Mouse (Mus musculus) brain, embryonic 18.5 days (tissue): ENCODE measurements around the gene Phlpp1.

Source experiments
- DNase-seq: peaks from one replicate; pipeline ENCODE4 v3.0.0-alpha.2; 2012; ENCODE audit warnings: low read depth, low spot score

Gene Phlpp1

GRCm38 (mm10) chr1:106194263-106194662, 22.7 kb downstream of the Phlpp1 start:
- no peak for DNase-seq

- no peak for DNase-seq
These were observed 26.4 kb downstream of the Phlpp1 start for GRCm38 (mm10) chr1:106197991-106198390.

DNA sequence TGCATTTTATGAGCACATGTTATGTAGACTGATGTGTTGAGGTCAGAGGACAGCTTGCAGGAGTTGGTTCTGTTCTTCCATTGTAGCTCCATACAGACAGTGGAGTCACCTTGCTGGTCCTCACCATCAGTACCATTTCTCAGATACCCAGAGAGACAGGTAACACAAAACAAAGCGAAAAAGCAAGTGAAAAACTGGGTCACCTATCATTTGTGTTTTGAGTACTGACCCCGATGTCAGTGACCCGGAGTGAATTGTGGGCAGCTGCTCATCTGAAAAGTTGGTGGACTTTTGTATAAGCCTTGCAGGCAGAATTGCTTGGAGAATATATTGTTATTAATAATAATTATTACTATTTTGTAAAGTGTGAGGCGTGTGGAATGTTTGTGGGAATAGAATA, 27.6 kb downstream of the Phlpp1 start:
- DNase-seq = no peak

- DNase-seq = peak; percentile 58
These were observed 28.1 kb downstream of the Phlpp1 start for GRCm38 (mm10) chr1:106199686-106200085.

DNA sequence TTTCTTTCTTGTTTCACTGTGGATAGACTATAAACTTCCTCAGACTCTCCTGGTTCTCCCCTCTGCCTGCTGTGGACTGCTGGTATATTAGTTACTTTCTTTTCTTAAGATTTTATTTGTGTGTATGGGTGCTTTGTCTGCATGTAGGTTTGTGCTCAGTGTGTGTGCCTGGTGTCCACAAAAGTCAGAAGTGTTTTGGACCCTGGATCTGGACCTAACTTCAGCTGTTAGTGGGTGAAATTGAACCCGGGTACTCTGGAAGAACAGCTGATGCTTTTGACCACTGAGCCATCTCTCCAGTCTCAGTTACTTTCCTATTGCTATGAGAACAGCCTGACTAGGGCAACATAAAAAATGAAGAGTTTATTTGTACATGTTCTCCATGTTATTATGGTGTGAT, 29.5 kb downstream of the Phlpp1 start:
- no peak for DNase-seq

GRCm38 (mm10) chr1:106201929-106202328, 30.4 kb downstream of the Phlpp1 start:
- no peak for DNase-seq

DNA sequence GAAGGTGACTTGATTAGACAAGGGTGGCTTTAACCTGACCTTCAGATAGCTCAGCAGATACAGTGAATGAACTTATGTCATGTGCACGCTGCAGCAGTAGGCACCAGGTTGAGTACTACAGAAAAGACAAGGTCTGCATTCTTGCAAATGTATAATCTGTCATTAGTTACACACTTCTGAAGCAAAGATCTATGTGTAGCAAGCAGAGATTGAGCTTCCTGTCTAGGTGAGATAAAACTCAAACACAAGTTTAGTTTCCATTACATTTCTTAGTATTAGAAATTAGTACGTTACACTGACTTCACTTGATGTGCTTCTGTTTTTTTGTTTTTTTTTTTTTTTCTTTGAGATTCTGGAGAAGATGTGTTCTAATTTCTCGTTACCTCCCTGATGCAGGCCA, 32.4 kb downstream of the Phlpp1 start:
- DNase-seq = no peak

GRCm38 (mm10) chr1:106204350-106204749, 32.8 kb downstream of the Phlpp1 start:
- no peak for DNase-seq

GRCm38 (mm10) chr1:106208581-106208980, 37.0 kb downstream of the Phlpp1 start:
- no peak for DNase-seq

DNA sequence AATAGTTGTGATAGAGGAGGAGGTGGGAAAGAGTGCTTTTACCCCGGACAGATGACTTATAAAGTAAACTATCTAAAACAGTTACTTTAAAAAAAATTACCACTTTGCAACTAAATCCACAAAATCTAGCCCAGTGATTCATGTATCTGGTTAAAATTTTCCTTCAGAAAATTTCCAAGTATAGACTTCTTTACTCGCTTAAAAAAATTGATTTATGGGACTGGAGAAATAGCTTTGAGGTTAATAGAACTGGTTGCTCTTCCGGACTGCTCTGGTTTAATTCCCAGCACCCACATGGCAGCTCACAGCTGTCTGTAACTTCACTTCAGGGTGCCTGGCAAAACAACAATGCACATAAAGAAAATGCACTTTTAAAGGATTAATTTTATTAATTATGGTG, 38.9 kb downstream of the Phlpp1 start:
- DNase-seq = no peak

DNA sequence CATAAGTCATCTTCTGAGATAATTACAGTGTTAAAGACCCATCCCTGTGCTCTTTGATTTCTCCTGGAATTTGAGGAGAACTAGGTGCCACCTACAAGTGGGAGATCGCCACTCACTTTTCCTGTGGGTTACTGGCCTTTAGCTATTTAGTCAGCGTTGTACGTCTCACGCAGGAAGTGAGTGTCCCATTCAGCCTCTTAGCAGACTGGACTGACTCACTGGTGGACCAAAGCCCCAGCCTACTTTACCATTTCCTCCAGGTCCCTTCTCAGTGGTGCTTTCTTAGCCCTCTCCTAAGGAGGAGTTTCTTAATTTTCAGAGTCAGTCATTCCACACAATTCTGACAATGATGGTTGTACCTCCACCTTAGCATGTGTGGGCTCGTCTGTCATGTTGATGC, 39.6 kb downstream of the Phlpp1 start:
- no peak for DNase-seq

- DNase-seq = no peak
These were observed 48.9 kb downstream of the Phlpp1 start for GRCm38 (mm10) chr1:106220431-106220830.

DNA sequence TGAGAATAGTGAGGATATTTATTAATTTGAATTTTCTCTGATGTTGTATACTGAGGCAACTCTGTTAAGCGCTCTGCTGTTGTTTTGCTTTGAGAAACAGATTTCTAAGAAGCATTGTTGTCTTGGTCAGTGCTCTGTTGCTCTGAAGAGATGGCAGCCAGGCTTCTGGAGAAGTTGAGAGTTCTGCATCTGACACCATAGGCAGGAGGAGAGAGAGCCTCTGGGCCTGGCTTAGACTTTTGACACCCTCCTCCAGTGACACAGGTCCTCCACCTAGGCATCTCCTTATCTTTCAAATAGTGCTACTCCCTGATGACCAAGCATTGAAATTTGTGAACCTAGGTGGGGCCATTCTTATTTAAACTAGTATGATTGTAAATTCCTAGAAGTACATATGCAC, 49.8 kb downstream of the Phlpp1 start:
- no peak for DNase-seq

- no peak for DNase-seq
These were observed 50.4 kb downstream of the Phlpp1 start for GRCm38 (mm10) chr1:106221964-106222363.

GRCm38 (mm10) chr1:106226613-106227012, 55.1 kb downstream of the Phlpp1 start:
- DNase-seq = no peak

GRCm38 (mm10) chr1:106230313-106230712, 58.8 kb downstream of the Phlpp1 start:
- DNase-seq = no peak

DNA sequence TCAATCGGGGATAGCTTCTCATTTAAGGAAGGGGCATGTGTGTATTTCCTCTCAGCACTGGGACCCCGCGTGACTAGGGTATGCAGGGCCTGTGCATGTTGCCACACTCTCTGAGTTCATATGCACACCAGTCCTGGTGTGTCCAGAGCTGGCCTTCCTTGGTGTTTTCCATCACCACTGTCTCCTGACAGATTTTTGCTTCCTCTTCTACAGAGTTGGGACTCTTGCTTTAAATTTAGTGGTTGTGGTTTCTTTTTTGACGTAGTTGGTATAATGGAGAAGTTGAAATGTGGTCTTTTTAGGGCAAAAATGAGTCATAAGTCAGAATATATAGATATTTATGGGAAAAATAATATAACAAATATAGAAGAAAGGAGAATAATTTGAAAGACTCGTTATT, 59.8 kb downstream of the Phlpp1 start:
- DNase-seq = no peak

GRCm38 (mm10) chr1:106231805-106232459, 60.4 kb downstream of the Phlpp1 start:
- no peak for DNase-seq

- DNase-seq = no peak
These were observed 60.9 kb downstream of the Phlpp1 start for GRCm38 (mm10) chr1:106232460-106232850.

- no peak for DNase-seq
These were observed 65.4 kb downstream of the Phlpp1 start for GRCm38 (mm10) chr1:106236986-106237385.

GRCm38 (mm10) chr1:106240116-106240685, 68.6 kb downstream of the Phlpp1 start:
- DNase-seq = no peak

DNA sequence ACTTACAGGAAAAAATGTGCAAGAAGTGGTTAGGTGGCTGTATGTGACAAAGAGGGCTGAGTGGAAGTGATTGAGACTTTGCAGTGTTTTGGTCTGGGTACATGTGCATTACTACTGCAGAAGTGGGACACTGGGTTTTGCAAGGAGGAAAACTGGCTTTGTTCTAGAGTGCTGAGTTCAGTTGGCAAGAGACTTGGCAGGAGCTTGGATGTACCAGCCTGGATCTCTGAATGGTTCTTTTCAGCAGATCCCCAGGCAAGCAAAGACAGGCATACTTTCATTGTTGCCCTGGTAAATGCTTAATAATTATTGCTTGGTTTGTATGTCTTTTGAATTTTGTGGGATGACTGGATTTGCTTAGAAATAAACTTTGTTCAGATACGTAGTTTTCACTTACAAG, 69.5 kb downstream of the Phlpp1 start:
- no peak for DNase-seq

DNA sequence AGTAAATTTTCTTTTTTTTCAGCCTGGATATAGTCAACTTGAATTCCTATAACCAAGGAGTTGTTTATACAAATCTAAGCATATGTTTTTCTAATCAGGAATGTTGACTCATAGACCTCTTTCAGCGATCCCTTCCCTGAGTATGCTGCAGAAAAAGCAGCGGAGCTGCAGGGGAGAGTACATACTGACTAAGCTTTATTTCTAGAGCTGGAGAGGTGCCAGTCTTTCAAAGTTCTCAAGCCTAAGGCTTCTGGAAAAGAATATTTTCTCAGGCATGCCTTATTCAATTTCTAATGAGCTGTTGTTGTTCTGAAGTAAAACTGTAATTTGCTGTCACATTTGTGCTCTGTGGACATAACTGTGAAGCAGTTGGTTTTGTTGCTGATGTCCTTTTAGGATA, 70.6 kb downstream of the Phlpp1 start:
- DNase-seq = no peak

DNA sequence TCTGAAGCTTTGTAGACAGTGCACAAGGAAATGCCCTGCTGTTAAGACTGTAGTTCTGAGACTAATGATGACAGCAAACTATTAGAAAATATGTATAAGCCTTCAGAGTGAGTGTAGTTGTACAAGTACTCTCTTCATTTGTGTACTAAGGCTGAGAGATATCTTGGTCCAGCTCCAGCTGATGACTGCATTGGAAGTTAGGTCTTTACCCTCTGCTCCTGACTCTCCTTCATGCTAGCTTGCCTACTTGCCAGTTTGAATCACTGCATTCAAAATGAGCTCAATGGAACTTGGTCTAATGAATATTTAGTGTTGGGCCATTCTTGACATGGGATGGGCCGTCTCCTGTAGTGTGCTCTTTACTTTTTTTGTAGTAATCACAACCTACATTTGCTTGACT, 71.8 kb downstream of the Phlpp1 start:
- no peak for DNase-seq
